Mouse (Mus musculus) urinary bladder, adult 2 months (tissue): Measurements from ENCODE around the gene Eed. TPM values are rescaled to one million over a fixed set of nuclear protein-coding genes. Genes with fewer than 3 reads are reported as not detected.
"Not testable (repeated sequence)": the region's sequence is repeated elsewhere in the genome, so short reads cannot be mapped to it uniquely, and the experiment has no call there.

ENCODE experiments used
- DNase-seq: peaks from one replicate; pipeline ENCODE4 v3.0.0; 2022; ENCODE audit warnings: low spot score
- polyA plus RNA-seq: library from polyadenylated mRNA; depleted of rRNA; stranded (reverse); fragments of >200 nt; gene quantifications from 2 replicates; pipeline ENCODE4 v1.2.3, GENCODE M21; 2012; rRNA removed

The Eed gene
- 44.6 and 52.5 TPM in 2 replicates for polyA plus RNA-seq

DNA sequence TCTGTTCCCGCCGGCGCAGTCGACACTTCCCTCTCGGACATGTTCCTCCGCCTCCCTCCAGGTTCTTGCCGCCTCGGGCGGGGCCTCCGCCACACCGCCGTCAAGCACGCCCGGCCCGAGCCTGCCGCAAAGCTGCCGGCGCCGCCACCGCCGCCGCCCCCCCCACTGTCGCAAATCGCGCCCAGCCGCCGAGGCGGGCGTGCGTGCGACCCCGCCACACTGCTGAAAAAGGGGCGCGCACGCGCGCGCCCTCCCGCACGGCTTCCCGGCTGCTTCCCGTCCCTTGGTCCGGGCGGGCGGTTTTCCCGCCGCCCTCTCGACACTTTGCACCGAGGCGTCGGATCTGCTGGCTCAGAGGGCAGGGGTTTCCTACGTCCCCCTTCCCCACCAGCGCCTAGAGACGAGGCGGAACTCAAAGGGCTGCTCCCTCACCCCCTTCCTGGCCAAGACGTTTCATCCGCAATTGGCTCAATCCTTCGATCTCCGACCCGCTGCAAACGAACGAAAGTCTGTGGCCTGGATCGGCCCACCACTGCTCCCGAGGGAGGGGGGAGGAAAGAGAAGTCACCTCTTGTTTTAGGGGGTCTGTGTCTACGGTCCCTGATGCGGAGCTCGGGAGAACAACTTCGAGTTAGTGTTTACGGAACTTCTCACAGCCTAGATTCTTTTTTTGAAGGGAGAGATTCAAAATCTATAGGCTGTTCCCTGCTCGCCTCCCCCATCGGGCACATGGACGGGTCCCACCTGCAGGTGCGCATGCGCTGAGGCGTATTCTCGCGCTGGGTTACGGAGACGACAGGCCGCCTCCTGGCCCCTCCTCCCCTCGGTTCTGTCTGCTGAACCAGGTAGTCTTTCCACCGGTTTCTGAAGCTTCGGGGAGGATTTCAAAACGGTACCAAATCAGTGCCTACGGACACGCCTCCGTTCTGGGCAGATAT is at the start of gene Eed:
Eed (minus strand) TSS at position 499 of the 938 bp plus-strand sequence.
- DNase-seq, result peak; percentile 92

DNA sequence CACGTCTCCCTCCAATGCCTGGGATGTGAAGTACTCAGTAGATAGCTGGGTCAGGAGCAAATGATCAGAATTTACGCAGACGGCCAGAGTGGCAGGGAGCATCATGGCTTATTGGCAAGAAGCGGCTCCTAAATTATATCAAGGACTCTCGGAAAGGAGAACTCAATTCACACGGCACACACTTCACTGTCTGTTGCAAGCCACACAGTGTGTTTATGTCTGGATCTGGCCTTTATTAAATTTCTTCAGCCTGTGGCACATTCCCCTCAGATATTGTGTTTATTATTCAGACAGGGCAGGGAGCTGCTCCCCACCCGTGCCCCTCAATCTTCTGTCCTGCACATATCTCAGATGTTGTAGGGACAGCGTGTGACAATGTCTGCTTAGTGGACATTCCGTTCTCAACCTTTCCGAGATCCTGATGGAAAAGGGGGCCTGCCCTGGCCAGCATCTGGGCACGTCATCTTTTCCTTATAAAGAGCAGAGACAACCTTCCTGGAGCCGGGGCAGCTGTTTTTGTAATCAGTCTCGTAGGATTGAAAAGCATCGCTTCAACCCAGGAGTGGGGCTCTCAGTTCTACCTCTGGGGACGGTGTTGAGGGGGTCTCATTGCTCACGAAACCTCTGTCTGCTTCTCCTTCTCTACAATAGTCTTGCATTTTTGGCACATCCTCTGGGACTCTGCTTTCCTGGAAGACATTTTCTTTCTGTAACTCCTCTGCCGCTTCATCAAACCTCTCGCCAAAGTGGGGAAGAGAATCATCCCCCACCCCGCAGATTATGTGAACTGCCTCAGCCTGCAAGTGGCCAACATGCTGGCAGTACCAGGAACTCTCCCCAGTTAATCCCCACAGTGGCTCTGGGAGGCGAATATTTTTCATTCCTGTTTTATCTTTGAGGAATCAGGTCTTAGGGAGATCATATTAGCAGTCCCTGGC is 49.0 kb upstream of the Eed start:
- no peak for DNase-seq

DNA sequence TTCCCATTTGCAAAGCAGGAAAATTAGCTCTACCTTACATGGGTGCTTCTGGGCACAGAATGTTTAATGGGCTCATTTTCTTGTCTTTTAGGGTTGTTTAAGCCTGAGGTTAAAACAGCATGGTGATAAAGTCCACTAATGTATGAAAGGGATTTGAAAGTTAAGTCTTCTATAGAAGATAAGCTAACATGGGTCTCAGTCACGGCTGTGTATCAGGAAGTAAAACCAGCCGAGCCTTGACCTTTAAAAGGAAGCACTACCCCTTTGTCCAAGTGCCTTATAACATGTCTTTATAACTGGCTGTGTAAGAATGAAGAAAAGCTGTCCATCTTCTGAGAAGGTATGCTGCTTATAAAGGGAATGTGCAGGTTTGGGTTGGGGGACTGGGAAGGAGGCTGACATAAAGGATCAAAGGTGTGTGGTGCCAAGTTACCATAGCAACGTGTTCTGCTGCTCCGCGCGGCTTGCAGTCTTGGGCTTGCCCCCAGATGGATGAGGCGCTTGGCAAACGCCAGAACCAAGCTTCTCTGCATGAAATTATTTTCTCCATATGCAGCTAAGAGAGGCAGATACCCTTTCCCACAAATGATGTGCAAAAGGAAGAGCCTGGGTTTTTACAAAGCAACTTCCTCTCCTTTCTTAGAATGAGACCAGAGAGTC is 48.2 kb upstream of the Eed start:
- DNase-seq, result no peak

DNA sequence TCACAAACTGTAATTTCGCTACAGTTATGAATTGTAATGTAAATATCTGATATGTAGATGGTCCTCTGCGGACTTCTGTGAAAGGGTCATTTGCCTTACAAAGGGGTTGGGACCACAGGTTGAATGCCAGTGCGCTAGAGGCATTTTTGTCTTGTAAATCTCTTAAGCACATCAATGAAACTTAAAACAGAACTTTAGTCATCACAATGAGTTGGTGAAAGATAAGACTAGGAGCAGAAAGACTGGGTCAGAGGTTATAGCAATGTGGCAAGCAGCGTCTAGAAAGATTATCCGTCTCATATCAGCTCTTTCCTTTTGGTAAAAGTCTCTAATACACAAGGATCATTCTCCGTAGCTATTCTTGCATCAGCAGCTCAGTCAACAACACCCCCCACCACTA is 44.2 kb upstream of the Eed start:
- DNase-seq, result no peak

DNA sequence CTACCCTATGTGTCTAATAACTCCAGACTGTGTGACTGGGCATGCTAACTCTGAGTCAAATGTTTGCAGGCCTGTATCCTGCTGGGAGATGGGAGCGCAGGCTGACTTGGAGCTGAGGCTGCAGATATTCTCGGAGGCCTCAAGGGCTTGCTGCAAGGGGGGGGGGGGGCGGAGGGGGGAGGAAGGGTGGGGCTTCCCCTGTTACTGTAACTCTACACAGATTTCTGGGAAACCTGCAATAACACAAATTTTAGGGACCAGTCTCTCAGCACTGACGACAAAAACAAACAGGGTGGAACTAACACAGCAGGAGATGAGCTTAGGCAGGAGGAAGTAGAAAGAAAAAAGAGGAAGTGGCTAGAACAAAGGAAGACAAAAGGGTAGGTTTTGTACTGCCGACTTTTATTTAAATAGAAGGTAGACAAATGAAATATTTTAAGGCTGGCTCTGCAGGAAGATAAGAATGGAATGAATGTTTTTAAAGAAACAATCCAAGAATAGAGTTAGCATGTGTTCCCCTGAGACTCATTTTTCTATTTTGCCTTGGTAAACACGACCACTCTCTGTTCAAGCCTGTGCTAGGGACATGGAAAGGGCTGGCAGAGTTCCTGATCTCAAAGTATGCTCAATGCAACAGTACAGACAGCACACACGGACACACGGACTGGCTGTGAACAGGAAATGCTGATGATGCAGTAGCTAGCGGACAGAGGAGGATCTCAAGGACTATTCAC is 42.4 kb upstream of the Eed start:
- DNase-seq, result no peak

DNA sequence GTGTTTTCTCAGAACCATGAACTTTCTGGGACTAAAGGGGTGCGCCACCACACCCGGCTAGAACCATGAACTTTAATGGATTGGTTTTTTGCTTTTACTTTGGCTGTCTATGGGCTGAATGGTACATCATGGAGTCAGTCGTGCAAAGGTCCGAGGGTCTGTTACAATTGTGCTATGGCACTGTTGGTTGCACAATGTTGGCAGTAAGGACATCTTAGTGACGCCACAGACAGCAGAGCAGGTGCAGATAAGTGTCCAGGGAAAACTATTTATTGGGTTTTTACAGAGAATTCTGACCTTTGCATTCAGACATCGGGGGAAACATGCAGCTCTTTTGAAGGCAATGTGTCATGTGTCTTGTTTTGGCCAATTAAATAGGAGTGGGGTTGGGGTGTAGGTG is 39.5 kb upstream of the Eed start:
- DNase-seq, result no peak

DNA sequence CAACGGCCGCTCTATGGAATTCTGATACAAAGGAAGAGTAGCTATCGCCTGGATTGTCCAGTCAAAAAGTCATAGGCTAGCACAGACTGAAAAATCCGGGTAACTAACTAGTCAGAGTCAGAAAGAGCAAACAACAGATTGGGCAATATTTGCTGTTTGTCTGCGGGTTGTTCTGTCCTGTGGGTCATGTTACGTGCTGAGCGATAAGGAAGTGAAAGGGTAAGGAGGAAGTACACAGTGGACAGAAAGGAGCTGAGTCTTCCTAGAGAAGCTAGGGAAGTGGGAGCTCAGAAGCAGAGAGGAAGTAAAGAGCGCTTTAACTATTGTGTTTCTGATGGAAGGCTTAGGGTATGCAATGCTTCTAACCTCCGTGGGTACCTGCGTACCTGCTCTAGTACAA is 38.8 kb upstream of the Eed start:
- no peak for DNase-seq

DNA sequence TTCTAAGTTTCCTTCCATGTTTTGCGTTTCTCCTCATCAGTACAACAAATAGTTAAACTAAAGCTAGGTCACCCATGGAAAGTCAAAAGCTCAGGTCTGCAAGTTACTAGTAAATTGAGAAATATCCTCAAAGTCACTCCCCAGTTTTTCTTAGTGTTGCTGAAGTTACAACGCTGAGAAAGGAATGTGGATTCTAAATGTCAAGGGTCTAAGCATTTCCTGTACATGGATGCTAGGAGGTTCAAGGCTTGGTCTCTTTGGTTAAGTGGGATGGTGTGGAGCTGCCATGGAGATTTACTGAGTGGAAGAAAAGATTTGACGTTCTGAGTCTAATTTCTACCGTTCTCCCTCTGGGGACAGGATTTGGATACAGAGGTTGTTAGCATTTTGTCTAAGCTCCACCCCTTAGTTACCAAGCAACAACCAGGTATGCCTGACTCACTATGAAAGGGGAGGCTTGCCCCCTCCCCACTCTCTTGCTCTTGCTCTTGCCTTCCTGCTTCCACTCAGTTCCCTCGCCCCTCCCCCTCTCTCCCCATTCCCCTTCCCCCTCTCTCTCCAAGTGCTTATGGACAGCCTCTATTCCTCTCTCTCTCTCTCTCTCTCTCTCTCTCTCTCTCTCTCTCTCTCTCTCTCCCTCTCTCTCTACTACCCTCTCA is 36.3 kb upstream of the Eed start:
- no peak for DNase-seq

DNA sequence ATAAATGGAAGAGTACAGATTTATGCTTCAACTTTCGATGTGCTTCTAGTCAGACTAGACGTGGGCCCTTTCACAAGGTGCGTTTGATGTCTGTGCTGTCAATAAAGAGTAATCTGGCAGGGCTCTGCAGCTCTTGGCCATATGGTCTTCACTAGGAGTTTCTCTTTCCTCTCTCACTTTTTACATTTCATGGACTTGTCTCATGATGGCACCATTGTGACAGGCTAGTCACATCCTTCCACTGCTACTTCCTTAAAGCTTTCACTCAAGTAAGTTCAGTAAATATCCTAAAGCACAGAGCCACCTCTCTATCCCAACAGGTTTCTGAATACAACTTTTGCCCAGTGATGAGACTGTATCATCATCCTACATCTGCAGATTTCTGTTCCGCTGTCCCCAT is 35.7 kb upstream of the Eed start:
- DNase-seq, result no peak

DNA sequence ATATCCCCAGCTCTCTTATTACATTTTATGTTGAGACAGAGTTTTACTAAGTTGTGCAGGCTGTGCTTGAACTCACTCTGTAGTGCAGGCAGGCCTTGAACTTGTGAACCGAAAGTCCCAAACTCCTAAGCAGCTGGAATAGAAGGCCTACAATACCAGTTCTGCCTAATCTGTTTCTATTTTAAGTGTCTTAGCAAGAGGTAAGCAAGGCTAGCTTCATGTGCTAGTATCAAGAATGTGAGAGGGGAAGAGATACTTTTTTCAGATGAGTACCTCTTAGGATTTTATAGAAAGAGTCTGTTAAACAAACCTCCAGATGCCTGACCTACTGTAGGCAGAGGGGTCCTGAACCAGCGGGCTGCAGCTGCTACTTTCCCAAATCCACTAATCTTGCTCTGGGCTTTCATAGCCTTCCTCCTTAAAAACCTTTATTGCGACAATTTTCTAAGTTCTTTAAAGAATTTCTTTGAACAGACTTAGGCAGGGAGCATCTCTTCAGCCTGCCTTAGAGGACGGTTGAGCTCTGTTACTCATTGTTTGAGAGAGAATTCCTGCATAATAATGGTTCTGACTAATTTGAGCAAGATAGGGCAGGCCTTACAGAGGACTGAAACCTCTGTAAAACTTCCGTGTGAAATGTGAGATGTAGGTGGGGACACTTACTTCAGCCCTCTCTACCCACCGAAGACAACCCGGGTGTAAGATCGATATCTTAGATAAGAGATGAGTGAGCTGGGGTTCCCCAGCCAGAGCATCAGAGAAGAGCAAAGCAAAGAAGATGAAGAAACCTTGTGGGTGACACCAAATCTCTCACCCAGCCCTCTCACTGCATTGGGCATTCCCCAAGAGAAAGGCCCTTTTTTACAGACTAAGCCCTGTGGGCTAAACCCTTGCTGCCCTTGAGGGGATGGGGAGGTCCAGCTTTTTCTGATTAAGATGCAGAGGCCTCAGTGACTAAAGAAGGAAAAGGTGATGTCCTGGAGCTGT is 26.2 kb upstream of the Eed start:
- no peak for DNase-seq

DNA sequence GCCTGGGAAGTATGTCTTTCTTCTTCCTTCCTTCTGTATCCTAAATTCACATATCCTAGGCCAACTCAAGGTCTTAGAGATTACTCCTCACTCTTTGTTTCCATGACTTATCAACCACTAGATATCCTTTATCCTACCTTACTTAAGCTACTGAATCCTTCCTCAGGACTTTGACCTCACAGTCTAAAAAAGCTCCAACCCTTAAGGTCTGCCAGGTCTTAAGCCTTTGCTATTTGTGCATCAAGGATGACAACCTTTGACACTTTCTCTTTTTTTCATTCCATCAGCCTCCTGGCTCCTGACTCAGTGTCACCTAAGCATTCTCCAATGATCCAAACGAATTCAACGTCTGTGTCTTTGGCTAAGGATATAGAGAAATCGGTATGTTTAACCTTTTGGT is 24.0 kb upstream of the Eed start:
- no peak for DNase-seq

DNA sequence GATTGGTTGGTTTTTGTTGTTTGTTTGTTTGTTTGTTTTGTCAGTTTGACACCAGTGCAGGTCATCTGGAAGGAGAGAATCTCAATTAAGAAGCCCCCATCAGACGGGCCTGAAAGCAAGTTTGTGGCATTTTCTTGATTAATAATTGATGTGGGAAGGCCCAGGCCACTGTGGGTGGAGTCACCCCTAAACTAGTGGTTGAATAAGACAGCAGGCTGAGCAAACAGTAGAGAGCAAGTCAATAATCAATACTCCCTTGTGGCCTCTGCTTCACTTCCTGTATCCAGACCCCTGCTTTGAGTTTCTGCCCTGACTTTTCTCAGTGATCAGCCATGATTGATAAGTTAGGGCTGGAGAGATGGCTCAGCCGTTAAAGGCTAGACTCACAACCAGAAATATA is 21.6 kb upstream of the Eed start:
- no peak for DNase-seq

DNA sequence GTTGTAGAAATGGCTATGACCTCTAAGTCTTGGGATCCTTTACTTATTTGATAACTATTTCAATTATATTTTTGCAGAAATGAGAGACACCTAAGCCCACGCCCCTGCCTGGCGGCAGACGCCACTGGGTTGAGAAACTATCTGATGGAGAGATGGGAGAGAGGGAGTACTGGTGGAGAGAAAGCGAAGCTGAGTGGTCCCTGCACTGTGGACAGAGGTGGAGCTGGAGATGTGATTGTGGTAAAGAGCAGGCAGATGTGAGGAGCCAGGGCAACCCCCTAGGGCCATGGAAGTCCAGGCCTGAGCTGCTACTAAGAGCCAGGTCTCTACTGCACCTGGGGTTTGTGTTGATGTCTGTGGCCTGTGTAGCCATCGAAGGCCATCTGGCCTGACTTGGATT is 18.7 kb upstream of the Eed start:
- no peak for DNase-seq

DNA sequence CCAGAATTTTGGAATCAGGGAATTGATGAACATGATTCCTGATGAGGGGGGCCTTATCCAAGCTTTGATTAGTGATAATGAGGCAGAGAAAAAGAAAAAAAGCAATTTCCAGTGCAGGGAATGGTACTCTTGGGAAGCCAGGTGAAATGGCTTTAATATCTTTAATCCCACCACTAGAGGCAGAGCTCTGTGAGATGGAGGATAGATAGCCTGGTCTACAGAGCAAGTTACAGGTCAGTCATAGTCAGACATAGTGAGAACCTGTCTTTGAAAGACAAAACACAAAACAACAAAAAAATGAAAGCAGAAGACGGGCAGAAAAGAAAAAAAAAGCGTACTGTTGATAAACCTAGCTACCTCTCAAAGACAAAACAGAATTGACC is 17.8 kb upstream of the Eed start:
- no peak for DNase-seq

DNA sequence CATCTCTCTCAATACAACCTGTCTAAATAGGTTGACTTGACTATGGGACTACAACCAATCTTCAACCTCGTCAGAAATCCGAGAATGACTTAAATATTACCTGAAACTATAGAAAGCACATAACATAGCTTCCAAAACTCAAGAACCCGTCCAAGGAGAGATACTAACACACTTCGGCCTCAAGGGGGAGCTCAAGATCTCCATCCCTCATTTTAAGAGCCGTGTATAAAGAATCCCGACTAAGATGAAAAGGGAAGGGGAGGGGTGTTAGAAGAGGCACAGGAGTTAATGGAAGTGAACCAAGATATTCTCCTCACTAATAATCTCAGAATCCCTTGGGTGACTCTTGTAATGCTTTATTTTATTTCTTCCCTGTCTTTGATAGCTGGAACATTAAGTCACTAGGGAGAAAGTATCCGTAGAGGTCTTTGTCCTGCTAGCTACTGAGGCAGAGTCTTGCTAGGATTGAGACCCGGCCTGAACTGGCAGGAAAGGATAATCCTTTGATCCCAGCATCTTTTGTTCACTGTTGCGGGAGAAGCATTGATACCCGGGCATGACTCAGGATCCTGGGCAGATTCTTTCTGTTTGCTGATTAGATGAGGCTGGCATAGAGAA is 17.3 kb upstream of the Eed start:
- no peak for DNase-seq

DNA sequence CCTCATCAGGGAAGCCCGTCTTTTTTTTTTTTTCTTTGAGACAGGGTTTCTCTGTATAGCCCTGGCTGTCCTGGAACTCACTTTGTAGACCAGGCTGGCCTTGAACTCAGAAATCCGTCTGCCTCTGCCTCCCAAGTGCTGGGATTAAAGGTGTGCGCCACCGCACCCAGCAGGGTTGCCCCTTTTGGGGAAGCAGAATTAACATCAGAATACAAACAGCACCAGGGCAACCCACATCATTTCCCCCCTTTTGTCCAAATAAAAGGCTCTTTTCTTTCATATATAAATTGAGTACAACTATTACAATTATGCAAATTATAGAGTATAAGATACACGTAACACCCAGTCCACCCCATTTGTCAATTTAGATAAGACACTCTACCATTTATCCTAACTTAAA is 16.7 kb upstream of the Eed start:
- not testable (repeated sequence) for DNase-seq

DNA sequence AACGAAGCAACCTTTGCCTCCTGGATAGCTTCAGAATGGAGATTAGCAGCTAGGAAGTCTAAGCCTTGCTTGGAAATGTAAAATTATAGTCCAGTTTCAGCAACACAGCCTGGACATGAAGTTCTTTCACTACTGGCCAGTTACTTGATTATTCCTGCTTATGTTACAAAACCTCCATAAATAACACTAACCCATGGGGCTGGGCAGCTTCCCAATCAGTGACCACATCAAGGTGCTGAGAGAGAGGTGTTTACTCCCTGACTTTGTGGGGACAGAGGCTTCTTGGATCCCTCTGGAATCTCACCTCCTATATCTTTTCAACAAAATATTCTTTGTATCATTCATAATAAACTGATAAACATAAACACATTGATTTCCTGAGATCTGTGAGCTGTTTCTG is 12.3 kb upstream of the Eed start:
- no peak for DNase-seq

DNA sequence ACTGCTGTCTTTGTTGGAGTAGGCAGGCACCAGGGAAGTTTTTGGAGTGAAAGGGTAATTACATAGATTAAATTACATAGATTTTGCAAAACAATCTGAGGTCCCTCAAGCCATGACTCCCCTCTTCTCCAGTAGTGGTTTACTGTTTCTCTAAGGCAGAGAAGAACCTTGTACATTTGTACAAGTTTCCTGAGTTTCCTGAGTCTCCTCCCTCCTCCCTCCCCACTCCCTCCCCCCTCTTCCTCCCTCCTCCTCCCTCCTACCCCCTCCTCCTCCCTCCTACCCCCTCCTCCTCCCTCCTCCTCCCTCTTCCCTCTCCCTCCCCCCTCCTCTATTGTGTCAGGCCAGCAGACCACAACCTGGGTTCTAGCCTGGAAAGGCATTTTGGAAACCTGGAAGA is 3.6 kb upstream of the Eed start:
- no peak for DNase-seq

DNA sequence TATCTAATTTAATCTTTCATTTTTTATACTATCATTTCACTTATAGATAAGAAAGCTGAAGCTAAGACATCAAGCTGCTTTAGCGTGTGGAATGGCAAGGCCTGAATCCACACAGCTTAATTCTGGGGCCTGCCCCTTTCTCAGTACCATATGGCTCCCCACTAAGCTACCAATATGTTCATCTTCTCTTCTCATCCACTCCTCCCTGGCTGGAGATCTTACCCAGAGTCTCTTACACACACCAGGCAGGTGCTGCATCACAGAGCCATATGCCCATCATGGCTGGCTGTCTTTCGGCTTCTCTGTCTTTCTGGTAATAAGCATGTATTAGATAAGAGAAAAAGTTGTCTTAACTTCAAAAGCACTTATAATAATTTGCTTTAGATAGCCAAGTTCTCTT is 2.7 kb upstream of the Eed start:
- DNase-seq, result no peak
